ENCODE assay signal across 21 mouse cellular contexts in the genomic region with DNA sequence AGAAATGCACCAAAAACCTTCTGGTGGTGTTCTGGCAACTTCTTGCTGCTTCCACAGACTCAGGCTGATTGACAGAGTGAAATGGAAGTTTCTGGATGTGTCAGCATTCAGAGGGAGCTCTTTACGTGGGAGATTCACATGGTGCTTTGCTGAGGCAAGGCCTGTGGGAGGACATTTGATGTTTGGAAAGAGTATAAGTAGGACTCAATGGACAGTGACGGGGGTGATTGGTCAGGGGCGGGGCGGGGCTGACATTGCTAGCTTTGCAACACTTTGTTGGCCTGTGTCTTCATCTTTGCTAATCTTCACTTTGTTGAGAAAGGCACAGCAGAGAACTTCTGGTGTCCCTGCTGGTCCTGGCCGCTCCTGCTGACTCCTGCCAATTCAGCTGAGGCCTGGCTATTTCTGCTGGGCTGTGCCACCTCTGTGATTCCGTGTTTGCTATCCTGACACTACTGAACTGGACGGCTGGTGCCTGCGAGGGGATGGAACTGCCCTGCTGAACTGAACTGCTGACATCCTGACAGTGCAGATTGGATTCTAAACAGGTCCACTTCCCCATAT. TPM values are rescaled to one million over a fixed set of nuclear protein-coding genes. Genes with fewer than 3 reads are reported as not detected.
DNase-seq lines count a peak whose midpoint lies in the region; ATAC-seq and TF ChIP-seq lines count a peak whose summit lies in the region.
"Had no signal": no experiment of that assay in that cellular context is flagged by ENCODE, and none has a peak within 500 bp of the region (broad histone marks: within the 10 kb centered on the region; RNA-seq: fewer than 3 reads in every experiment).

No protein-coding gene starts in this region.

- no peak for TF ChIP-seq CTCF in kidney, postnatal 0 days (IDR thresholded peaks at IDR 0.05; ENCODE audit: low read depth)

- DNase-seq in kidney, postnatal 0 days (ENCODE audit: low spot score) = no peak
- DNase-seq in kidney, postnatal 14 days = no peak
- DNase-seq in midbrain, embryonic 11.5 days (ENCODE audit: low spot score, missing footprints) = peak; percentile 71
- DNase-seq in frontal cortex, adult 2 months (ENCODE audit: extremely low spot score in 1 of 2, low spot score in 1 of 2) = no peak
- DNase-seq: cerebellum, adult 11-12 months; cerebellum, adult 9-10 months; cerebellum, postnatal 25 days; gastrocnemius, postnatal 14 days; heart, adult 11 months; heart, postnatal 10 days; heart, postnatal 4 days had no signal

- no peak overlapping the region for H3K9ac ChIP-seq in kidney, postnatal 0 days (ENCODE audit: low read depth, low read length)
- H3K9ac ChIP-seq in midbrain, embryonic 11.5 days (ENCODE audit: low read length) = no peak overlapping the region
- H3K9ac ChIP-seq in midbrain, embryonic 15.5 days = no peak overlapping the region
- H3K9ac ChIP-seq: embryonic facial prominence, embryonic 12.5 days; forebrain, embryonic 12.5 days; hindbrain, embryonic 12.5 days had no signal

- H3K4me3 ChIP-seq in kidney, postnatal 0 days (replicated peaks; ENCODE audit: low read depth, low read length) = no peak overlapping the region
- H3K4me3 ChIP-seq in midbrain, embryonic 11.5 days (ENCODE audit: low read depth, low read length) = no peak overlapping the region
- no peak overlapping the region for H3K4me3 ChIP-seq in midbrain, embryonic 15.5 days
- 0 out of 2 replicates have a peak overlapping the region, but pooled peaks have one; percentile 21 for H3K4me3 ChIP-seq in brown adipose tissue, adult 24 weeks (ENCODE audit: insufficient read depth, low read depth, low read length)
- H3K4me3 ChIP-seq in megakaryocyte, embryonic 14.5 days (replicated peaks) = peak overlapping the region; percentile 7
- H3K4me3 ChIP-seq: embryonic facial prominence, embryonic 12.5 days; forebrain, embryonic 12.5 days; heart, embryonic 10.5 days; hindbrain, embryonic 12.5 days had no signal

- H3K27ac ChIP-seq in kidney, postnatal 0 days = peak overlapping the region; percentile 54; the same call in 1 of the 2 replicates
- H3K27ac ChIP-seq in midbrain, embryonic 11.5 days (ENCODE audit: low read depth, low read length) = no peak overlapping the region
- H3K27ac ChIP-seq in midbrain, embryonic 15.5 days = no peak overlapping the region
- H3K27ac ChIP-seq in brown adipose tissue, adult 24 weeks (replicated peaks; ENCODE audit: low read depth, low read length) = peak overlapping the region; percentile 61
- H3K27ac ChIP-seq: embryonic facial prominence, embryonic 12.5 days; forebrain, embryonic 12.5 days; heart, embryonic 10.5 days; hindbrain, embryonic 12.5 days had no signal

- no peaks in the 10 kb centered on the region for H3K9me3 ChIP-seq in kidney, postnatal 0 days (replicated peaks; ENCODE audit: low read length)
- H3K9me3 ChIP-seq in midbrain, embryonic 11.5 days (ENCODE audit: control insufficient read depth, low read length) = no peaks in the 10 kb centered on the region
- no peaks in the 10 kb centered on the region for H3K9me3 ChIP-seq in midbrain, embryonic 15.5 days
- peaks cover 12% of the 10 kb centered on the region for H3K9me3 ChIP-seq in megakaryocyte, embryonic 14.5 days
- H3K9me3 ChIP-seq: embryonic facial prominence, embryonic 12.5 days; forebrain, embryonic 12.5 days; heart, embryonic 10.5 days had no signal

- no peaks in the 10 kb centered on the region for H3K4me1 ChIP-seq in kidney, postnatal 0 days (replicated peaks; ENCODE audit: insufficient read depth, low read length)
- no peaks in the 10 kb centered on the region for H3K4me1 ChIP-seq in midbrain, embryonic 11.5 days (ENCODE audit: control insufficient read depth, insufficient read depth, low read length)
- H3K4me1 ChIP-seq in midbrain, embryonic 15.5 days = no peaks in the 10 kb centered on the region
- H3K4me1 ChIP-seq in brown adipose tissue, adult 24 weeks (ENCODE audit: control insufficient read depth, insufficient read depth, insufficient read length, low read length) = no peaks in the 10 kb centered on the region
- H3K4me1 ChIP-seq in megakaryocyte, embryonic 14.5 days = peaks cover 6% of the 10 kb centered on the region
- H3K4me1 ChIP-seq: hindbrain, embryonic 12.5 days had no signal

- no peaks in the 10 kb centered on the region for H3K36me3 ChIP-seq in kidney, postnatal 0 days (ENCODE audit: insufficient read depth, low read length)
- H3K36me3 ChIP-seq in midbrain, embryonic 11.5 days (ENCODE audit: control insufficient read depth, insufficient read depth, low read length) = no peaks in the 10 kb centered on the region
- H3K36me3 ChIP-seq in midbrain, embryonic 15.5 days (replicated peaks) = no peaks in the 10 kb centered on the region
- no peaks in the 10 kb centered on the region for H3K36me3 ChIP-seq in megakaryocyte, embryonic 14.5 days (replicated peaks; ENCODE audit: low read length)
- H3K36me3 ChIP-seq: embryonic facial prominence, embryonic 12.5 days; forebrain, embryonic 12.5 days; heart, embryonic 10.5 days; hindbrain, embryonic 12.5 days had no signal

- no peak for ATAC-seq in kidney, postnatal 0 days (replicated peaks; ENCODE audit: low FRiP score, low read depth)
- ATAC-seq in midbrain, embryonic 11.5 days (ENCODE audit: low FRiP score) = no peak
- ATAC-seq in midbrain, embryonic 15.5 days (replicated peaks) = no peak
- ATAC-seq: forebrain, embryonic 16.5 days; hindbrain, embryonic 16.5 days; inflammation-experienced regulatory T-cells, adult 6 months had no signal

- no peak overlapping the region for H3K4me2 ChIP-seq in kidney, postnatal 0 days (ENCODE audit: low read length)
- no peak overlapping the region for H3K4me2 ChIP-seq in midbrain, embryonic 11.5 days
- no peak overlapping the region for H3K4me2 ChIP-seq in midbrain, embryonic 15.5 days
- H3K4me2 ChIP-seq: embryonic facial prominence, embryonic 12.5 days; forebrain, embryonic 12.5 days; hindbrain, embryonic 12.5 days had no signal

- 60% methylated on average over 8 of the region's 8 CpGs for WGBS in kidney, postnatal 0 days
- 57% methylated on average over 8 of the region's 8 CpGs for WGBS in midbrain, embryonic 11.5 days
- 57% methylated on average over 8 of the region's 8 CpGs for WGBS in midbrain, embryonic 15.5 days

- no peaks in the 10 kb centered on the region for H3K27me3 ChIP-seq in kidney, postnatal 0 days (ENCODE audit: insufficient read depth, low read length)
- no peaks in the 10 kb centered on the region for H3K27me3 ChIP-seq in midbrain, embryonic 11.5 days (ENCODE audit: control insufficient read depth, insufficient read depth, low read length)
- no peaks in the 10 kb centered on the region for H3K27me3 ChIP-seq in midbrain, embryonic 15.5 days (replicated peaks)
- H3K27me3 ChIP-seq in megakaryocyte, embryonic 14.5 days (replicated peaks) = peaks cover 2% of the 10 kb centered on the region
- H3K27me3 ChIP-seq: embryonic facial prominence, embryonic 12.5 days; forebrain, embryonic 12.5 days; hindbrain, embryonic 12.5 days had no signal

RNA-seq across cellular contexts. Expression of gene Osbpl11, which starts 15.3 kb away (rescaled TPM):
- 16.9 and 17.8 TPM in 2 replicates for polyA plus RNA-seq in kidney, postnatal 0 days (2015; fragmentation: Nextera tagmentation; extraction: Ambion mirVana)
- polyA plus RNA-seq in midbrain, embryonic 11.5 days (2014; fragmentation: Nextera tagmentation; extraction: Ambion mirVana) = 24.5 and 25.2 TPM in 2 replicates
- 20.0 and 21.4 TPM in 2 replicates for polyA plus RNA-seq in midbrain, embryonic 15.5 days (2015; fragmentation: Nextera tagmentation; extraction: Ambion mirVana)
- polyA plus RNA-seq in brown adipose tissue, adult 24 weeks (2012; ENCODE audit: insufficient read depth, insufficient read length, missing spikeins) = 23.3 and 24.1 TPM in 2 replicates
- polyA plus RNA-seq in megakaryocyte, embryonic 14.5 days (2012; ENCODE audit: insufficient read depth, low replicate concordance) = 1.1 TPM in 2 replicates
- polyA plus RNA-seq in frontal cortex, adult 2 months (2012; rRNA removed) = 10.5 and 10.8 TPM in 2 replicates

Comparison
In these comparisons a context has a peak if more than half of its experiments do, and no peak if none do; other contexts are left out.
1. H3K27ac ChIP-seq: peak in kidney, postnatal 0 days (single experiment) and brown adipose tissue, adult 24 weeks (single experiment); none in midbrain, embryonic 11.5 days (single experiment) and midbrain, embryonic 15.5 days (single experiment).
2. H3K4me3 ChIP-seq: peak in brown adipose tissue, adult 24 weeks (single experiment) and megakaryocyte, embryonic 14.5 days (single experiment); none in kidney, postnatal 0 days (single experiment), midbrain, embryonic 11.5 days (single experiment) and midbrain, embryonic 15.5 days (single experiment).